Mouse (Mus musculus): ENCODE measurements at regions not wholly inside any gene's neighbourhood (a gene's known extent, or its start where the extent isn't known, plus 50 kb on each side); places are given as distances from the start of the nearest gene placed in this dataset.

DNA sequence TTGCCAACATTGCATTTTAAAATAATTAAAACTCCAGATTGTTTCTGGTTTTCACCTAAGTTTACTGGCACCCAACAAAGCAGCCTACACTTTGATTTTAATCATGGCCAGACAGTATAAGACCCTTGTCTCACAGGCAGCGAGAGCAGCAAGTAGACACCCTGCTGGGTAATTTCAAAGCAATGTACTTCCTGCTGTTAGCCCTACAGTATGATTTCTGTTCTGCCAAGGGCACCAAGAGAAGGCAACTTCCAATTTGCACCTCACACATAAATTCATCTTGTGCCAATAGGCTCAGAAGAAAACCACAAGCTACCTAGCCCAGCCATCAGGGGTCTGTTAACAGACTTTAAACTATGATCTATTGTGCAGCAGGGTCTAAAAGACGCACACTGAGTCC, 186.7 kb upstream of the Hand2 start:
- intact Hi-C loops (cut with DNase I), result no loop called here

DNA sequence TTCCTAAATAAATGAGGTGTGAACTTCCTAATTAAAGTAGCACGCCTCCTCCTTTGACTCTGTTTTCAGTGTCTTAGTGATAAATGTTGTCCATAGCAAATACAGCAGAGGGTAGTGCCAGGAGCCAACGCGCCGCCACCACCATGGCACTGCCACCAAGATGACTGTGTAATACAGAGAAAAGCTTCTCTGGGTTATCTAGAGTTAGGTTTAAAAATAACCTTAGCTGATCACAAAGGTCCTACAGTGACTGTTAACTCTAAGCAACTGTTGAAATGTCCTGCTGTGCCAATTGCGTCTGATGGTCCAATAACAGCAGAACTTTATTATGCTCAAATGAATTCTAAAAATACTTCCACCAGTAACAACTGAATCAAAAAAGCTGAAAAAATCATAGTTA, 186.1 kb upstream of the Hand2 start:
- intact Hi-C loops (cut with DNase I), result no loop called here

DNA sequence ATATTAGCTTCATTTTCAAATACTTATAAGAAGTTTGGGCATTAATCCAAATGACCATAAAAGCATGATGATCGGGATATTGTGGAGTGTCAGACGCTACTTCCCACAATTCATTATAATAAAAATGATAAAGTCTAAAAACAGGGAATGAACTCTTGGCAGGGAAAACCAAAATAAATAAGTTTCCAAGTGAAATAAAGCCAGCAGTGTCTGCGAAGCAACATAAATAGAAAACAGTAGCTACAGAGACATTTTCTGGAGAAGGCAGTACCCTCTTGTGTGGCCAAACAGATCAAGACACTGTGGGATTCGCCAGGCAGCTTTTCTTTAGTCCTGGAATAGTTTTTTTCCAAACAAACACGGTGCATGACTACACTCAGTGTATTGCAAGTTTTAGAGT, 172.7 kb upstream of the Hand2 start:
- intact Hi-C loops (cut with DNase I), result no loop called here

DNA sequence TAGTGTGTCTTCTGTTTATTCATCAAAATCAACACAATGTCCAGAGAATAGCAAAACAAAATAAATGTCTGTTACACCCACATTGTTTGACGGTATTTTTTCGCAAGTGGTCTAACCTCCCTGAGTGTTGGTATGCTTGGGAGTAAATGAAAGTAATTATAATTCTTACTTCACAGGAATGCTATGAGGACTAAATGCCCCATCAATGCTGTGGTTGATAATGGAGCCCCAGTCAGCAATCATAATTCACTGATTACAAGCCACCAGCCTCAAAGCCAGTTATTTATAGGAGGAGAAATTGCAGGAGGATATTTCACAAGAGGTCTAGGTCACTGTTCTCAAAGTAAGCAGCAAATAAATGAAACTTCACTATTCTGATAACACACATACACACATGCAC, 129.6 kb upstream of the Hand2 start:
- intact Hi-C loops (cut with DNase I), result no loop called here

- intact Hi-C loops (cut with DNase I), result no loop called here
Measured at GRCm38 (mm10) chr8:57200280-57200679, 120.5 kb upstream of the Hand2 start.

GRCm38 (mm10) chr8:57209584-57209983, 111.2 kb upstream of the Hand2 start:
- intact Hi-C loops (cut with DNase I), result no loop called here

GRCm38 (mm10) chr8:57213066-57213465, 107.7 kb upstream of the Hand2 start:
- intact Hi-C loops (cut with DNase I), result no loop called here

- intact Hi-C loops (cut with DNase I), result no loop called here
Measured at GRCm38 (mm10) chr8:57213982-57214930, 106.5 kb upstream of the Hand2 start.

DNA sequence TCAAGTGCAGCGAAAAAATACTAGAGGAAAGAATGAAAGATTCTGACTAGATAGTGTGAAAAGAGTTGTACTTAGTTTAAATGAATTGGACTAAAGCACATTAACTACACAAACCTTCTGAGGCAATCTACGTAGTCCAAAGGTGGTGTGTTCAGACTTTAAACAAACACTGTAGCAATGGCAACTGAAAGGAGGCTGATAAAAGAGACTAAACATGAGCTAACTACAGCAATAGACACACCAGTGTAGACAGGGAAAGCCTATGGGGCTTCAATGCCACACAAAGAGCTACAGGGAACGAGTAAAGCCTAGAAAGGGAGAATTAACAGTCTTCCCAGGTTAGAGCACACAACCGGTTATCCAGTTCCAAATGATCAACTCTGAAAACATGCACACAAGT, 90.2 kb upstream of the Hand2 start:
- intact Hi-C loops (cut with DNase I), result no loop called here

DNA sequence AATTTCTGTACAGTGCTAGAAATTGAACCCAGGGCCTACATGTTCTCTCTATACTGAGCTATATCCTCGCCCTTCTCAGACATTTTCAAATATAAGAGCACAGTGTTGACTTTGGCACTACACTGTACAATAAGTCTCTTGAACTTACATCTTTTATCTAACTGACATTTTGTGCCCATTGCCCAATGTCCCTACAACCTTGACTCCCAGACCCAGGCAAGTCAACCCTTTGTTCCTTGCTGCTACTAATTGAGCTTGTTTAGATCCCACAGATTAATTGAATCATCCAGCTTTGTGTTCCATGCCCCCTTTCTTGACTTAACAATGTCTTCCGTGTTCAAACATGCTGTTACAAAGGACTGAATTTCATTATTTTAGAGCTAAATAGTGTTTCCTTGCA, 78.5 kb upstream of the Hand2 start:
- intact Hi-C loops (cut with DNase I), result no loop called here

GRCm38 (mm10) chr8:57249061-57249460, 71.7 kb upstream of the Hand2 start:
- intact Hi-C loops (cut with DNase I), result no loop called here

All from adrenal gland (tissue).